Mouse (Mus musculus) kidney, postnatal 14 days (tissue): ENCODE measurements around the gene Ppp1r14b.
A peak's percentile ranks its signal among the peaks of the same experiment; 100 is the strongest.

Experiments
- DNase-seq: peaks from one replicate; pipeline ENCODE4 v3.0.0; 2022; ENCODE audit warnings: mixed read lengths

Gene Ppp1r14b

DNA sequence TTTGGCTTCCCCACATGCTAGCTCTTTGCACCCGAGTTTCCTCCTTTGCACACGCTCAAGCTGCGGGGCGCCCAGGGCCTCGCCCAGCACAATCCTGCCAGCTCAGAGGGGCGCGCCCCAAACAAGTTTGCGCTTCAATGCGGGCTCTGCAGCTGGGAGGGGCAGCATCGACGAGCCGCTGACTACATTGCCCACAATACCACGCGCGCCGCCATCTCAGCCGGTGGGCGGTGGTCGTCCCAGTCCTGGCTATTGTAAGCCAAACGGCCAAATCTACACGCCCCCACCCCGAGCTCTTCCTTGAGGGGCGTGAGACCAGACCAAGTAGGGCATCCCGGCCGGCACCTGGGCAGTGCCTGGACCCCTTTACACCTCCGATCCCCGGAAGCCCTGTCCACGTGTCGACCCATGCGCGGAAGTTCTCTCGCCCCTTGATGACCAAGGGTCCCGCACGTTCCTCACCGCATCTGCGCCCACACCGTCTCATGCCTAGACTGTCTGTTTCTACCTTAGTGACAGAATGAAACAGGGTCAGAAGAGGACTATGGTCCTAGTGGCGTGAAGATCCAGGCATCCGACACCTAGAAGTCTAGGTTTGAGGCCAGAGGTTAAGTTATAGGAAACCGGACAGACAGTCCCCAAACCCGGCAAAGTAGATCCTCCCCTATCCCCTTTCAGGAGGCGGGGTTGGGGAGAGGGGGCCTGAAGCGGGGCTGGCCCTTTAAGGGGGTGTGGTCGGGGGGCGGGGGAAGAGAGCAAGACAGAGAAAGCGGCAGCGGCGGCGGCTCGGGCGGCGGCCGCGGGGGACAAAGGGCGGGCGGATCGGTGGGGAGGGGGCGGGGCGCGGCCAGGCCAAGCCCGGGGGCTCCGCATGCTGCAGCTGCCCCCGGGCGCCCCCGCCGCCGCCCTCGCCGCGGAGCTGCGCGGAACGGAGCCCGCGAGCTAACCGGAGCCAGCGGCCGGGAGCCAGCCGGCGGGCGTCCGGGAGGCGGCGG is at the start of gene Ppp1r14b:
Gene Ppp1r14b, plus strand, starts transcription at position 758 of the 995 bp plus-strand sequence.
- DNase-seq = peak; percentile 89

- no peak for DNase-seq
These were observed 49.5 kb upstream of the Ppp1r14b start, which contains the start of gene Catsperz for GRCm38 (mm10) chr19:6925307-6925573. Gene Catsperz (minus strand): TSS chr19:6925380.

GRCm38 (mm10) chr19:6925611-6926329 is 49.0 kb upstream of the Ppp1r14b start:
- no peak for DNase-seq

GRCm38 (mm10) chr19:6926559-6927255 is 48.1 kb upstream of the Ppp1r14b start:
- DNase-seq = peak; percentile 74

DNA sequence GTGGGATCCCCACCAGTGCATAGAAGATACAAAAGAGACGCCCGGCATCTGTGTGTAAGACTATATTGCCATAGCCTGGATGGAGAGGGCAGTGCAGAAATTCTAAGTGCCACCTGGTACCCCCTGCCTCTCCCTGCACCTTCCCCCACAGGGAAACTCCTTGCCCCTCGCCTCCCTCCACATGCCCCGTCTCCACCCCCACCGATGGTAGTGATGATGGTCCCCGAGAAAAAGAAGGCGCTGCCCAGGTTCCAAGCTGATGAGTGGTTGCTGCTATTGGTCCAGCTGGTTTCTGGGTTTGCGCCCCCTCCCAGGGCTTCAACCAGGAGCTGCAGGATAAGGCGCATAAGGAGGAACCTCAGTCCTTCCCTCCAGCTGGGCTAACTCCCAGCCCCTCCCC is 46.7 kb upstream of the Ppp1r14b start:
- DNase-seq = no peak

- no peak for DNase-seq
These were observed 43.8 kb upstream of the Ppp1r14b start for GRCm38 (mm10) chr19:6931002-6931401.

DNA sequence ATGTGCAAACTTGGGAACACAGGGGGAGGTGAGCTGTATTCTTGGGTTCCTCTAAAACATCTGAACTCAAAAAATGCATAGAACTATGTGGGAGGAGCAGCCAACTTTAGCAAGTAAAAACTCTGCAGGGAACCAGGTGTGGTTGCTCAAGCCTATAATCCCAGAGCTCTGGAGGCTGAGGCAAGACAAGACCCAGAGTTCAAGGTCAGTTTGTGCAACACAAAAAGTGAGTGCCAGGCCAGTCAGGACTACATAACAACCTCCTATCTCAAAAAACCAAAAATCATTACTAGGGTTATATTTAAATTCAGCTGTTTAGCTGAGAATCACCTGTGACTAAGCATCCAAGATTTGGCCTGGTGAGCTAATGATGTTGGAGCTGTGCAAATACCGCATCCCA is 42.8 kb upstream of the Ppp1r14b start:
- no peak for DNase-seq

- DNase-seq = no peak
These were observed 41.7 kb upstream of the Ppp1r14b start for GRCm38 (mm10) chr19:6933102-6933435.

- DNase-seq = peak; percentile 56
These were observed 41.2 kb upstream of the Ppp1r14b start for GRCm38 (mm10) chr19:6933436-6934194.

GRCm38 (mm10) chr19:6934195-6934977 is 40.4 kb upstream of the Ppp1r14b start, which contains the start of gene Kcnk4:
Gene Kcnk4 (minus strand): TSS chr19:6934515.
- DNase-seq = no peak

DNA sequence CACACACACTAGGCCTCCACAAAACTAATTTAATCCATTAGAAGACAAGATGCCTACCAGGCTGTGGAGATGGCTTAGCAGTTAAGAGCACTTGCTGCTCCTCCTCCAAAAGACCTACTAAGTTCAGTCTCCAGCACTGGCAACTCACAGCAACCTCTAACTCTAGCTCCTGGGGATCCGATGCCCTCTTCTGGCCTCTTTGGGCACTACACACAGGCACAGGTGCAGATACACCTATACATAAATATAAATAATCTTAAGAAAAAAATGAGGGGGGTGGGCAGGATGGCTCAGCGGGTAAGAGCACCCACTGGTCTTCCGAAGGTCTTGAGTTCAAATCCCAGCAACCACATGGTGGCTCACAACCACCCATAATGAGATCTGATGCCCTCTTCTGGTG is 38.5 kb upstream of the Ppp1r14b start:
- DNase-seq = no peak

GRCm38 (mm10) chr19:6937541-6938465 is 37.0 kb upstream of the Ppp1r14b start:
- DNase-seq = no peak

GRCm38 (mm10) chr19:6939106-6940002 is 35.4 kb upstream of the Ppp1r14b start:
- no peak for DNase-seq

DNA sequence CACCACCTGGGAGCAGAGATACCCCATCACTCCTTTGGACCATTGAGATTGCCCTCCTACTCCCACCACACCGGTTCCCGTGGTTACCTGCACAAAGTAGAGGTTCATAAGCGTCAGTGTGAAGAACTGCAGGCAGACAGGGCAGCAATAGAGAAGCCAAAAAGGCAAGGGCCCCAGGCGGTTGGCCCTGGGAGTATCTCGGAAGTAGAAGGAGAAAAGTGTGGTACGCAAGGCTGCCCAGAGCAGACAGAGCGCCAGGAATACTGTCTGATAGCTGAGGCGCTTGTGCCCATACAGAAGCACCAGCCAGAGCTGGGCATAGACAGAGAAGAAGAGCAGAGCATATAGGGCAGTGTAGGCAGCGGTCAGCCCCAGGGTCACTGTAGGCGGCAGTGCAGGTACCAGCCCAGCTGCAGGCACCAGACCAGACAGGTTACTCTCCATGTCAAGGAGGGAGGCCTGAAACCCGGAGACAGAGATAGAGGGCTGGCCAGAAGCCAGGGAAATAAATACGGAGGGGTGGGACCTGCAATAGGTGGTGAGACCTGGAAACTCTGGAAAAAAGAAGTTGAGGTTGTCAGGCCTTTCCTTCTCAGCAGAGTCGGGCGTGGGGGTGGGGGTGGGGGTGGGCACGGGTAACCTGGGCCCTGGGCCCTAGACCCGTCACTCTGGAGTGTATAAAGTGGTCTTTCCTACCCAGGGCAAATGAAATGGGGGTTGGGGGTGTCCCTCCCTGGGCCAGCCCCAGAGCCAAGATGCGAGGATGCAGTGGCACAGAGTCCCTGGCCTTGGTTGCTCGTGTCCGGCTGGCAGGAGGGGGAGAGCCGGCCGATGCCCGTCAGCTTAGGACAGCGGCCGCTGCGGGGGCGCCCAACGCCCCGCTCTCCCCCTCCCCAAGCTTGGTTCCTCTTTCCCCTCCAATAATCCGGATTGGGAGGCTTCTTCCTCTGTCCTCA is 34.1 kb upstream of the Ppp1r14b start:
- DNase-seq = peak; percentile 37

GRCm38 (mm10) chr19:6941372-6942248 is 33.2 kb upstream of the Ppp1r14b start, which contains the start of gene Bad:
Gene Bad (plus strand): TSS chr19:6941861.
- DNase-seq = peak; percentile 95

GRCm38 (mm10) chr19:6942249-6942691 is 32.5 kb upstream of the Ppp1r14b start, which contains the start of gene Gpr137:
Gene Gpr137 (minus strand): TSS chr19:6942480.
- peak; percentile 98 for DNase-seq

GRCm38 (mm10) chr19:6942764-6943163 is 32.0 kb upstream of the Ppp1r14b start:
- DNase-seq = no peak
